Mouse (Mus musculus) hindbrain, postnatal 0 days (tissue): ENCODE measurements at regions not wholly inside any gene's neighbourhood (a gene's known extent, or its start where the extent isn't known, plus 50 kb on each side); places are given as distances from the start of the nearest gene placed in this dataset.

ENCODE experiments used
- ATAC-seq: fragments of 200-750 bp; cut with Nextera tagmentation; 2 replicates; pipeline ENCODE4 v1.8.0; 2017; ENCODE audit warnings: mild to moderate bottlenecking, moderate TSS enrichment, moderate library complexity
- DNase-seq: peaks from one replicate; pipeline ENCODE4 v3.0.0-alpha.2; 2015; ENCODE audit warnings: low spot score
- H3K27ac ChIP-seq: fragments of 300-500 bp; sonication (generic); 2 replicates; pipeline ENCODE4 v1.5.1; 2014; ENCODE audit warnings: mild to moderate bottlenecking
- H3K27me3 ChIP-seq: fragments of 300-500 bp; sonication (generic); 2 replicates; pipeline ENCODE4 v1.6.1; 2014; ENCODE audit warnings: low read length, mixed read lengths; ENCODE audit not compliant: insufficient read depth
- H3K36me3 ChIP-seq: fragments of 300-500 bp; sonication (generic); 2 replicates; pipeline ENCODE4 v1.6.1; 2014; ENCODE audit warnings: low read length, mixed read lengths; ENCODE audit not compliant: insufficient read depth
- H3K4me1 ChIP-seq: fragments of 300-500 bp; sonication (generic); 2 replicates; pipeline ENCODE4 v1.6.1; 2014; ENCODE audit warnings: antibody characterized with exemption, low read length, mixed read lengths; ENCODE audit not compliant: insufficient read depth
- H3K4me2 ChIP-seq: fragments of 300-500 bp; sonication (generic); 2 replicates; pipeline ENCODE4 v1.6.1; 2014; ENCODE audit warnings: low read depth, mild to moderate bottlenecking, low read length, moderate library complexity, mixed read lengths
- H3K4me3 ChIP-seq: fragments of 300-500 bp; sonication (generic); 2 replicates; pipeline ENCODE4 v1.5.1; 2014; ENCODE audit warnings: low read length
- H3K9ac ChIP-seq: fragments of 300-500 bp; sonication (generic); replicated peaks from 2 replicates; pipeline ENCODE4 v1.6.1; 2014; ENCODE audit warnings: mild to moderate bottlenecking, low read length, moderate library complexity, mixed read lengths
- H3K9me3 ChIP-seq: fragments of 300-500 bp; sonication (generic); 2 replicates; pipeline ENCODE4 v1.6.1; 2016; ENCODE audit warnings: low read length, mixed read lengths
- CTCF ChIP-seq: IDR thresholded peaks from 2 replicates; pipeline ENCODE4 v1.5.1; 2016; ENCODE audit warnings: antibody characterized with exemption, control low read depth, low read depth
- WGBS: fragments of 180-500 bp; shearing (Covaris S2); extraction: QIAGEN DNeasy Blood & Tissue Kit; methylation state at CpG from one replicate; pipeline ENCODE4 v1.1.7; 2014; 5-methylcytosine and 5-hydroxymethylcytosine counted together

- Histone ChIP-seq H3K9me3 (no peaks in the 10 kb centered on the region), H3K4me2 (no peak overlapping the region), H3K4me1 (no peaks in the 10 kb centered on the region), H3K4me3 (no peak overlapping the region), H3K27me3 (no peaks in the 10 kb centered on the region), H3K9ac (no peak overlapping the region), H3K27ac (no peak overlapping the region), H3K36me3 (no peaks in the 10 kb centered on the region)
- peak; percentile 41 for DNase-seq
- peak; percentile 47; the same call in 1 of the 2 replicates for ATAC-seq
- TF ChIP-seq CTCF = no peak
- WGBS = 53% methylated on average over 2 of the region's 2 CpGs
Observed at GRCm38 (mm10) chr15:46836297-46836696, 6702.1 kb downstream of the 9330182O14Rik start.

GRCm38 (mm10) chr15:46838067-46838466 lies 6703.9 kb downstream of the 9330182O14Rik start:
- Histone ChIP-seq H3K9ac (no peak overlapping the region), H3K4me3 (no peak overlapping the region), H3K36me3 (no peaks in the 10 kb centered on the region), H3K4me2 (no peak overlapping the region), H3K9me3 (no peaks in the 10 kb centered on the region), H3K4me1 (no peaks in the 10 kb centered on the region), H3K27ac (no peak overlapping the region), H3K27me3 (no peaks in the 10 kb centered on the region)
- no peak for TF ChIP-seq CTCF
- WGBS = 79% methylated on average over 3 of the region's 3 CpGs
- ATAC-seq (no peak), DNase-seq (no peak)

GRCm38 (mm10) chr15:46849545-46849944 lies 6715.4 kb downstream of the 9330182O14Rik start:
- Histone ChIP-seq H3K27ac (no peak overlapping the region), H3K4me2 (no peak overlapping the region), H3K9me3 (0 out of 2 replicates have a peak, but pooled peaks cover 3% of the 10 kb centered on the region), H3K27me3 (no peaks in the 10 kb centered on the region), H3K4me1 (no peaks in the 10 kb centered on the region), H3K9ac (no peak overlapping the region), H3K4me3 (no peak overlapping the region), H3K36me3 (no peaks in the 10 kb centered on the region)
- DNase-seq = no peak
- WGBS = 71% methylated on average over 2 of the region's 2 CpGs
- ATAC-seq = no peak
- no peak for TF ChIP-seq CTCF
